Mouse (Mus musculus): ENCODE data around the gene Tgfa. TPM values are rescaled to one million over a fixed set of nuclear protein-coding genes. Genes with fewer than 3 reads are reported as not detected.

Tgfa gene
- total RNA-seq, 2 experiments from 2014 or later = 0.13 to 0.22 TPM

DNA sequence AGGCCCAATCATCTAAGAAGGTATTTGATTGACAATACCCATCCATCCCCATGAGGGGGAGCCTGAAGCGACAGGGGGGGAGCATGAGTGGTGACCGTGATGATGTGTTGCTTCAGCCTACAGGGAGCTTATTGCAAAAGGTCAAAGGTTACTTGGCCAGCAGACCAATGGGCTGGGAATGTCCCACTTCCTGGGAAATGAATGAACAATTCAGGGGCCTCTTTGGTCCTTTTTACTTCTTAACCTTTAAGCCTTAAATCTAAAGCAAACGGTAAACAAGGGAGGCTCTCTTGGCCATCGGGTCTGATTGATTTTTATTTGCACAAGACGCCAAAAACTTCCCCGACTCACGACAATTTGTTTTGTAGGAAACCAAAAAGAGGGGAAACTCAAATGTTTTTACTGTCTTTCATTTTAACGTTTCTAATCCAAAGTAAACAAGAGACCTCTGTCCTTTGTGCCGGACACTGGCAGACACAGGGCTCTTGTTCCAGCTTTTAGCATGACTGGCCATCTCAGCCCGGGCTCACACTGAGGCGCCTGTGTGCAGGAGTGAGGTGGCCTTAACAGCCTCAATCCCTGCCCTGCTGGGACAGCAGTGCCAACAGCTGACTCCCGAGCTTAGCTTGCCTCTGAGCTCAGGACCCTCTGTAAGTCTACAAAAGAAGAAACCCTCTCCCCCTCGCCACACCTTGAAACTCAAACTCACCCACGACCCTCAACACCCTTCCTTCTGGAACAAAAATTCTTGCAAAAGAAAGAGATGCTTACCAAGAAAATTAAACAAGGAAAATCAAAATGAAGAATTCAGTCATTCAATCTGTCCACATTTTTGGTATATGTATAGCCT lies 8.7 kb upstream of the Tgfa start:
- DNase-seq = no peak
- intact Hi-C loops (cut with DNase I) = no loop called here

DNA sequence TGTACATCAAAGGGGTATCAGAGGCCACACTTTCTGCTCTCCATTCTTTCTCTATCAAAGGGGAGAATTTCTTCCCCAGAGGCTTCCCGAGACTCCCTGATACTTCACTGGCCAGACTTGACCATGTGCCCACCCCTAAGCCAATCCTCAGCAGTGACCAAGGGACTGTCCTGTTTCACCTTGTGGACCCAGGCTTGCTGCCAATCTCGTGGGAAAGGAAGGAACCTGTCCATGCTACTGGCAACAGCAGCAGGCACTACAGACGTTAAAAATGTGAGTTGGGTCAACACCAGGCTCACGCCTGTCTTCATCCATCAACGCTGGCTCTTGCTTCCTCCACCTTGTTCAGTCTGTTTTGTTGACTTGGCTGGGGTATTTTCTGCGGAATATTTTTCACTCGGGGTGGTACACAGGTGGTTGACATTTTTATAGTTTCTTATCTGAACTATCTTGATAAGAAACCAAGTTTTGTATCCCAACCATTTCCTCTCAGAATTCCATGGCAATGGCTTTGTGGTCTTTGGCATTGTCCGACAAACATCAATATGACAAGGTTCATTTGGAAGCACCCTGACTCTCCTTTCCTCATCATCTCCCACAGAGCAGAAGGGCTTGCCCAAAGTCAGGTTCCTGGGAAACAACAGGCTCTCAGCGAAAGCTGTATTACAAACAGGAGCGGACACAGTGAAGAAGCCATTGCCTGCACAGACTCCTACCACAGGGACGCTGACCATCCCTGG lies 6.1 kb upstream of the Tgfa start:
- intact Hi-C loops (cut with DNase I) = no loop called here
- DNase-seq = no peak

DNA sequence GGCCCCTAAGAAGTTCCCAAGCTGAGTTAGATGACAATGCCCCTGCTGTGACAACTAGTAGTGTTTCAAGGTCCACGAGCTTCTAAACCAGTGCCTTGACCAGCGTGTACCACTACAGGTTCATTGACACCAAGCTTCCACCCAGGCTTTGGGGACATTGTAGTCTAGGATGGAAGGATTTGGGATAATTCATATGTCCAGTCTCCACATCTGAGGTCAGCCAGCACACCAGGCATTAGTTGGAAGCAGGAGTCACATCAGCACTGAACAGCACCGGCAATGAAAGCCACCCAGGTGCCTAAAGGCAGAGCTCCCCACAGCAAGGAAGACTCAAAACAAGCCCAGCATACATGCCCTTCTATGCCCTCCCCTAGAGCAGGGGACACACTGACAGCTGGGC lies 4.4 kb upstream of the Tgfa start:
- intact Hi-C loops (cut with DNase I) = loop anchor here (5.0 kb wide), 1 partner anchor 172 kb away; no protein-coding TSS in a partner anchor

DNA sequence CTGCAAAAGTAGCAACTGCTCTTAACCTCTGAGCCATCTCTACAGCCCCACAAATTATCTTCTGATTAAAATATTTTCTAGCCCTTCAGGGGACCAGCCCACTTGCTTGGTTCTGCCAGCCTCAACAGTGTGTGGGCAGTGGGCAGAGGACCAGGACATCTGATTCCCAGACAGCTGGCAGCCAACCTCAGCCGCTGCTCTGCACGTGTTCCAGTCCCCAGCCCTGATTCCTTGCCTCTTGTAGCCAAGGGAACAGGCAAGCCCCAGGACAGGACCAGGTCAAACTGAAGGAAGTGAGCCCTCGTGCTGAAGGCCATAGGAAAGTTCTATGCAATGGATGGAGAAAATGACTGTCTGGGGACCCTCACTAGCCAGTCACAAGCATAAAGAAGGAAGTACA lies 2.0 kb upstream of the Tgfa start:
- intact Hi-C loops (cut with DNase I) = loop anchor here (5.0 kb wide), 1 partner anchor 169 kb away; no protein-coding TSS in a partner anchor
- no peak for DNase-seq

More for the DNA sequence above, 4.4 kb upstream of the Tgfa start:
- no peak for DNase-seq

DNA sequence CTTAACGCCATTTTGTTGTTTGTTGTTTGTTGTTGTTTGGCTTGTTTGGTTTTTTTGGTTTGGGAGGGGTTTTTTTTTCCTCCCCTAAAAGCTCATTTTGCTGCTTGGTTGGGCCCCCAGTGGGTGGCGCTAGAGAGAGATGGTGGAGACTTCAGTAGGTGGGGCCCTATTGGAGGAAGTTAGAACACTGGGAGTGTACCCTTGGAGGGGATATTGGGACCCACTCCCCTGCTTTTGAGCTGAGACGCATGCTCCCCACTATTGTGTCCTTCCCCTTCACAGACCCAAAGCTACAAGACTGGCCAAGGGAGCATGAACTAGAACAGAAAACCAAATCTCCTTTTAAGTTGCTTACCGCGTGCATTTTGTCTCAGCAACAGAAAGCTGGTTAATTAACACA lies 1.1 kb upstream of the Tgfa start:
- intact Hi-C loops (cut with DNase I) = loop anchor here (5.0 kb wide), 1 partner anchor 168 kb away; no protein-coding TSS in a partner anchor
- DNase-seq = peak in 1 of 2 experiments; percentile 27

DNA sequence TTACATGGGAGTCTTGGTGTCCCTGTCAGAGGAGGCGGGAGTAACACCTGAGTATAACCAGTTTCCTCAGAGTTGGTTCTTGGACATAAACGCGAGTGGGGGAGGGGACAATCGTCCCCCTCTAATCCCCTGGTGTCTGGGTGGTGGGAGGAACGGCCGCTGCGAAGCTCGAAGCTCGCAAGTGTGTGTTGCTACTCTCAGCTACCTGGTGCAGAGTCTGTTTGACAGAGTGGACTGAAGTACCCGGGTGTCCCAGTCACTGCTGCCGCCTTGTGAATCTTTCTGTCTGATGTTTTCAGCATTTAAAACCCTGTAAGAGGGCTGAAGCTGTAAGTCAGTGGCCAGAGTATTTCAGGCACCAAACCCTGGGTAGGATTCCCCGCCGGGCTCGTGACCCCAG lies 1.0 kb downstream of the Tgfa start:
- DNase-seq = no peak
- intact Hi-C loops (cut with DNase I) = no loop called here

DNA sequence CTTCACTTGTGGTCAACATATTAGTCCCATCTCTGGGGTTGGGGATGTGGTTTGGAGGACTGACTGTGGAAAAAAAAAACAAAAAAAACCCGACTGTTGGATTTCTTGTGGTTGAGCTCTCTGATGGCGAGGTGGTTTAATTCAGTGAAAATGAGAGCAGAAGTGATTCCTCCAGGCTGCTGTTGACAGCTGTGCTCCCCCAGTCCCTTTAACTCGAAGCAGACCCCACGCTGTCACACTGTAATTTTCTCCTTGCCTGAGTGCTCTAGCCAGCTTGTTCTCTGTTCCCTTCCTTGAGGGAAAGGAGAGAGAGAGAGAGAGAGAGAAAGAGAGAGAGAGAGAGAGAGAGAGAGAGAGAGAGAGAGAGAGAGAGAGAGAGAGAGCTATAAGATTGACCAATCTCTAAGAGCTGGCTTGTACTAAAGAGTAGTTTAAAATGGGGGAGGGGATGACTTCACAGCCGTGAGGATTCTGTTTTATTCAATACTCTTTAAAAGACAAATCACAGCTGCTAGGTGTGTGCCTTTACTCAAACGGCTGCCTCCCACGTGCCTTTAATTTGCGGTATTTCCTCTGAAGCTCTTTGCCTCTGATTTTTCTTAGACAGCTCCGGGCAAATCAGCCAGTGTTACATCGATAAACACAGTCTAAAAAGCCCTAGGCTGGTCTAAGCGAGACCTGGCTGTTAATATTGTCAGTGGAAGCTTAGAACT lies 2.3 kb downstream of the Tgfa start:
- intact Hi-C loops (cut with DNase I) = no loop called here
- no peak for DNase-seq

DNA sequence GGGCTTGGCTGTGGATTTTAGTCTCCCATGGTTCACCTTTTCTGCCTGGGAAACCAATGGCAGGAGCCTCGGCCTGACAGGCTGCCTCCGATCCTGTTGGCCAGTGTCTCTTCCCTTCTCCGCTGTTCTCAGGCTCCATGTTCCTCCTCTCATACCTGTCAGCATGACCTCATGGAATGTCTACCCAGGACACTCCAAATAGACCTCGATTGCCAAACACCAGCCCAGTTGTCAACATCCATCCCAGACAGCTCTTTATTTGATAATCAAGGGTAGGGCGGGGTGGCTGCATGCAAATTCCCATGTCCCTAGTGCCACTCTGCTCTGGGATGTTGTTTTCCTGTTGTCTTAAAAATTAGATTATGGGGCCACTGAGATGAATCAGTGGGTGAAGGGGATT lies 5.9 kb downstream of the Tgfa start:
- DNase-seq = no peak
- intact Hi-C loops (cut with DNase I) = no loop called here

DNA sequence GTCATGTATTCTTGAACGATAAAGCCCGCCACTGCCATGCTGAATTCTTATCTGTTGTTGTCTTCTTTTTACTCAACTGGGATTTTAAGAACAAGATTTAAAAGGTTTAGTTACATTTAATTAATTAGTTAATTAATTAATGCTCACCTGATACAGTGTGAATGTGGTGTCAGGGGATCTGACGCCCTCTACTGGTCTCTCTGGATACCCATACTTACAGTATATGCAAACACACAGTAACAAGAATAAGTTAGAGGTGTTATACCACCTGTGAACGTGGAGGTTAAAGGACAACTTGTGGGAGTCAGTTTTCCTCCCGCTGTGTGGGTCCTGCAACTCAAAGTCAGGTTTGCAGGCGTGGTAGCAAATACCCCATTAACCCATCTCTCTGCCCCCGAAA lies 8.1 kb downstream of the Tgfa start:
- intact Hi-C loops (cut with DNase I) = no loop called here
- DNase-seq = no peak

DNA sequence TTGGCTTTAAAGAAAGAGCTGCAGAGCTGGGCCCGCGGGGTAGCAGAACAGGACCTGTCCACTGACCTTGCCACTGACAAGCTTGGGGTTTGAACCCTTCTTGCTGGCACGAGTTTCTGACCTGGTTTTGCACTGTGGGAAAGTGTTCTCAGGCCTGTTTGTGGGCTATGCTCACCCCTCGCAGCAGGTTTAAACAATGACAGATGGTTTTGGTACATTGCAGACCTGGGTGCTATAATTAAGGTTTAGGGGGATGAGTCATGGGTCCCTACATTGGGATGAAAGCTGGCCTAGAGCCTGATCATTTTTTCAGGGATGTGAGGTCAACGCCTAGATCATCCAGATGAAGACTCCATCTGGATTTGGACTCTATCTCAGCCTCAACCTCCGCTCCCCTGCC lies 11.0 kb downstream of the Tgfa start:
- intact Hi-C loops (cut with DNase I) = no loop called here
- DNase-seq = no peak

DNA sequence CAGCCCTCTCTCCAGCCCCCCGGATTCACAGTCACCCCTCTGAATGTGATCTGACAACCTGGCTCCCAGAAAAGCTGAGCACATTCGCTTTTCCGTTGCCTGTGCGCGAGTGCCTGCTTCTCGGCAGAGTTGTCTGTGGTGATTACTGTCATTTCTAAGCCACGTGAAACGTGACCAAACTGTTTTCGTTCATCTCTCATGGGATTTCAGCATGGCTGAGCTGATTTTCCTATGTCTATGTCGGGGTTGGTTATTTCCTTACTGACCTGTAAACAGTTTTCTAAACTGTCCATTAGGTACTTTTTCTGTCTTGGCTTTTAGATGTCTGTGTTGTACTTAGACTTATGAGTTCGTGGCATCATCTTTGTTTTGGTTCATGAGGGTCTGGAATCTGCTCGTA lies 12.0 kb downstream of the Tgfa start:
- intact Hi-C loops (cut with DNase I) = no loop called here
- no peak for DNase-seq

DNA sequence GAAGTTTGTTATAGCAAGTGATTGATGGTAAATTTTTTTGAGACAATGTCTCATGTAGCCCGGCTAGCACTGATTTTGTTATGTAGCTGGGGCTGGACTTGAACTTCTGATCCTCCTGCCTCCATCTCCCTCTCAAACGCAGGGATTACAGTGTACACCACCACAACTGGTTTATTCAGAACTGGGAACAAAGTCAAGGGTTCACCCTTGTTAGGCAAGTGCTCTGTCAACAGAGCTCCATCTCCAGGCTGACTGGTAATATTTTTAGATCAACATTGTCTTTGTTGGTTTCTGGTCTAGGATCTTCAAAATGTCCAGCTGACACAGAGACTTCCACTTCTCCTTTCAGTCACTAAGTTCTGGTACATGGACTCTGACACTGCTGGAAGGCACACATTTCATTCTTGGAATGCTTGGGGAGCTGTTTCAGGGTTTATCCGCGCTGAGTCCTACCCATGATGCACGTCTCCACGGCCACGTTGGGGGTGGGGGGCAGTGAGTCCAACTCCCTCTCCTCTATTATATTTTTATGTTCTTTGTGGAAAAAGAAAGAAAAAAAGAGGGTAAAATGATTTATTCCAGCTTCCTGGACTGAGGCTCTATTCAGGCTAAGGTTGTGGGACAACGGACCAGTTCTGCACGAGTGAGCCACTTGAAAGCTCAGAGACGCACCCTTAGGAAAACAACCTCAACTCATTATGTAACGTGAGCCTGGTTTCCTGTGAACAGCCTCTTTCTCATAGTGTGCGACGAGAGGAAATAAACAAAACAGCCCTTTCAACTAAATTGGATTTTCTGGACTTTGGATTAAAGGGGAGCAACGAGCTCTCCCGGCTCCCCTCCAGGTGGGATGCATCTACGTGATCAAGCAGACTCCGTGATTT lies 14.4 kb downstream of the Tgfa start:
- no peak for DNase-seq
- intact Hi-C loops (cut with DNase I) = no loop called here

DNA sequence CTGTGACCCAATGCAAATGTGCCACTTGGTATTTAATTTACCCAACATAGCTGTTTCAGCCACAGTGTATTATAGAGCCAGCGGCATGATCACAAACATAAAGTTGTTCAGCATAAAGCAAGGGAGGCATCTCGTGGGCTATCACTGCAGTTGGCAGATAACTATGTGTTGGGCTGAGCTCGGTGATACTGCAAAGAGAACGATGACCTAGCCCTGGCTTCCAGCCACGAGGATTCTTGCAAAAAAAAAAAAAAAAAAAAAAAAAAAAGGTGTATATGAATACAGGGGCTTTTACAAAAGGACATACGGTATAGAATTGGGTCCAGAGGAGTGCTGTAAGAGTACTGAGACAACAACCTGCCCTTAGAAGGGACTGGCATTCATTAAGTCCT lies 15.0 kb downstream of the Tgfa start:
- intact Hi-C loops (cut with DNase I) = no loop called here
- DNase-seq = no peak

DNA sequence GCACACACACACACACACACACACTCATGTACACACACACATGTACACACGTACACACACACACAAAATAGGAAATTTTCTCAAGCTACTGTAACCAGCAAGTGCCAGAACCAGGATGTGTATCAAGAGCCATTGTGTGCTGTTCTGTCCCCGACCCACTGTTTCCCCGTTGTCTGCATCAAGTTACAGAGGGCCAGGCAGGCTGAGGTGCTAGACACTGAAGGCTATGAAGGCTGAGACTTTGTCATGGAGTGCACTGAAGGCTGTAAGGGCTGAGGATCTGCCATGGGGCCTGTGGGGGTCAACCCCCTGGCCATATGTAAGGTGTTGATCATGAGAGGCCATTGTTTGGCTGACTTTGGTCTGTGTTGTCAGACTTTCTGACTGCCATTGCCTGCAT lies 15.6 kb downstream of the Tgfa start:
- DNase-seq = no peak
- intact Hi-C loops (cut with DNase I) = no loop called here

DNA sequence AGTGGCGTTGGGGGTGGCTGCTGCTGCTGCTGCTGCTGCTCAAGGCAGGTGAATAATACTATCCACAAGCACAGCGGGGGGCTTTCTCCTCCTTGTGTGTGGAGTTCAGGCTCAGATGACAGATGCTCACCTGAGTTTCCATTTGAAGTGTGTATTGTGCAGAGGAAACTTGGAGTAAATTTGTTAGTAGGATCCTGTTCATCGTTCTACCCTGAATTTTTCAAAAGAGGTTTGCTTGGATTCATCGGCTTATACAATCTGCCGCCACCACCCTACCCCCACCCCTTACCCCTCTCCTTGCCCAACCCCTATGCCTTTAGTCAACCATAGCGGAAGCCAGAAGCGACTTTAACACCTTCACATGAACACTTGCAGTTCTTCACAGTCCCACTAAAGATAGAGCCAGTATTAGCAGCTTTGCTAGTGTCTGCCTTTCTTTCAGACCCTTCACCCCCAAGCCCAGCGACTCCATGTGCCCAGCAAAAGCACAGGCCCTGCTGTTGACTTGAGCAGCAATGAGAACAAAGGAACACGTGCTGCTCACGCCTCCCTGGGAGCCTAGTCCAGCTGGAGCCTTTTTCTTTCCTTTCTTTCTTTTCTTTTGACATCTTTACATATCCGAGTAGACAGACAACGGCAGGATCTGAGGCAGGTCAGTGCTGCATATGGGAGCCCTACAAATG lies 16.2 kb downstream of the Tgfa start:
- DNase-seq = no peak
- intact Hi-C loops (cut with DNase I) = no loop called here

DNA sequence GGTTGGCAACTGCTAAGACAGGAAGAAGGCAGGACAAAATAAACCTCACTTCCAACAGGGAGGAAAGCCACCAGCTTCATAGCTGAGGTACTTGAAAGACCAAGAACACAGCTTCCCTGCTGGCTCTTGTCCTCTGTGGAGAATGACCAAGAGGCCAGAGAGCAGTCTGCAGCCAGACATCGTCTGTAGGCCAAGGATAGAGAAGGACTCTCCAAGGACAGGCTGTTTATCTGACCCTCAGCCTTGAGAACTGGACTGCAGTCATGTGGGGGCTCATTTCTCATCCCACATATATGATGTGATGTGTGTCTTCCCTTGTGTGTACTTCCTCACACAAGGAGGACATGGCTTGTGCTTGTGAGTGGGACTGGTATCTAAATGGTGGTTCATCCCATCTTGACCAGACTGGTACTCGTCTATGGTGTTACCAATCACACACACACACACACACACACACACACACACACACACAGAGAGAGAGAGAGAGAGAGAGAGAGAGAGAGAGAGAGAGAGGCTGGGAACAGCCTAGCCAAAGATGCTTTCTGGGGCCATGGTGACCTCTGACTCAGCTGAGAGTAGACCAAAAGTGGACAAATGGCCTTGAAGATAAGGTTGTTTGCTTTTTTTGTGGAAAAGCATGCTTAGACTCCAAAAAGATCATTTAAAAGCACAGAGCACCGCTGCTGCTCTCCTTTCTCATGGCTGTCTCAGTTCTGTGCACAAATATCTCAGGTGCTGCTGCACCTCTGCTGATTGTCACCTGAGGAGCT lies 18.0 kb downstream of the Tgfa start:
- no peak for DNase-seq
- intact Hi-C loops (cut with DNase I) = no loop called here

DNA sequence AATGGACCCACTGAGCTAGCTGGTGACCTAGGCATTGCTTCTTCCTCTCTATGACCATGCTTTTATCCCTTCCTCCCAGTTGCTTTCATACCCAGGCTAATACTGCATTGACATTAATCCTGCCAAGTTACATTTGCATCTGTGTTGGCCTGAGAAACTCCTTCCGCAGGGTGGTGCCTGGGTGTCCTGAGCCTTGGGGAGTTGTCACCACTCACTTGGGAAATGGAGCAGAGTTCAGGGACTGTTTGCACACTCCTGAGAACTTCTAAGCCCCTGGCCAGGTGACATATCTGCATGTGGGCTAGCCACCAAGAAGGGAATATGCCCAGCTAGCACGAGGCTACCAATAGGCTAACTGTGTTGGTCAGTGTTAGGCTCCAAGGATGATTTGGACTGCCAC lies 23.0 kb downstream of the Tgfa start:
- DNase-seq = no peak
- intact Hi-C loops (cut with DNase I) = no loop called here

DNA sequence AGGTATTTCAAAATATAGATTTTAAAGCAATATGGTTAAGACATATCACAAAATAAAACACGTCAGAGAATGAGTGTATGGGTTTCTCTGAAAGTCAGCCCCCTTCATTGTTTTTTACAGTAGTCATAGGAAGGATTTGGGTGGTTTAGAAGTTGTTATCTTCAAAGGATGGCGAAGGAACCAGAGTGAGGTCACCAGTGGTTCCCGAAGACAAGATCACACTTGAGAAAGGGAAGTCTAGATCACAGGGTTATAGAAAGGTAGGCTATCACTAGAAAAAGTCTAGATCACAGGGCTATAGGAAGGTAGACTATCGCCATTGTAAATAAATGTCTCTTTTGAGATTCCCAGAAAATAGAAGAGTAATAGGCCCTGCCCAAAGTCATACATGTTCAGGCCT lies 23.7 kb downstream of the Tgfa start:
- no peak for DNase-seq
- intact Hi-C loops (cut with DNase I) = no loop called here

DNA sequence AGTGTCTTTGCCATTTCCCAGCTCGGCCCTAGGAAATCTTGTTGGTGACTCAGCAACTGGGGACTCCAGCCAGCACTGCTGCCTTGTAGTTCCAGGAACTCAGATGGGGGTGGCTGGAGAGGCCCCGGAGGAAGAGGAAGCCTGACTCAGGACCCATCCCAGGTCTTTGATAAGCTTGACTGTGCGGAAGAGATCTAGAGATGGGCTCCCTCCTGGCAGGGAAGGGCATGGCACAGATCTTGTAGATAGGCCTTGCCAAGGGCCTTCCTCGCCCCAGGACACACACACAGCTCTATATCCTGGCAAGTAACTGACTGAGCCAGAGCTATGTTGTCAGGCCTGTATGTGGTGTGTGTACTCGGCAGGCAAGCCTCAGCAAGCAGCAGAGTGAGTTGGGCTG lies 24.5 kb downstream of the Tgfa start:
- no peak for DNase-seq
- intact Hi-C loops (cut with DNase I) = no loop called here

Data from gastrocnemius, postnatal 36 days (tissue).